Mouse (Mus musculus): ENCODE measurements around the gene Dhx57. TPM values are rescaled to one million over a fixed set of nuclear protein-coding genes. Genes with fewer than 3 reads are reported as not detected.
"Not testable (repeated sequence)": the region's sequence is repeated elsewhere in the genome, so short reads cannot be mapped to it uniquely, and the experiment has no call there.

Dhx57 gene
- polyA plus RNA-seq, 1 experiment from 2014 or later = 23.3 TPM

- no peaks in the 10 kb centered on the region for H3K27me3 ChIP-seq (ENCODE audit: control insufficient read depth, insufficient read depth, low read length)
- H3K27ac ChIP-seq (ENCODE audit: low read depth, low read length) = no peak overlapping the region
- H3K4me1 ChIP-seq (replicated peaks; ENCODE audit: control insufficient read depth, insufficient read depth, low read length) = no peaks in the 10 kb centered on the region
- WGBS = 11% methylated on average over 9 of the region's 9 CpGs
- ATAC-seq (ENCODE audit: low FRiP score) (peak; percentile 34), DNase-seq (ENCODE audit: low spot score) (no peak)
- H3K9ac ChIP-seq (ENCODE audit: low read depth, low read length) = peak overlapping the region; percentile 35
- H3K9me3 ChIP-seq (ENCODE audit: control insufficient read depth, low read length) = no peaks in the 10 kb centered on the region
- no peaks in the 10 kb centered on the region for H3K36me3 ChIP-seq (ENCODE audit: control insufficient read depth, insufficient read depth, low read length)
- H3K4me2 ChIP-seq (replicated peaks; ENCODE audit: low read depth, low read length) = peak overlapping the region; percentile 46
- peak overlapping the region; percentile 49 for H3K4me3 ChIP-seq (ENCODE audit: low read depth, low read length)
Measured at GRCm38 (mm10) chr17:80223829-80224228, 66.4 kb downstream of the Dhx57 start.

- Histone ChIP-seq H3K27me3 (ENCODE audit: control insufficient read depth, insufficient read depth, low read length) (no peaks in the 10 kb centered on the region), H3K27ac (ENCODE audit: low read depth, low read length) (no peak overlapping the region), H3K36me3 (ENCODE audit: control insufficient read depth, insufficient read depth, low read length) (no peaks in the 10 kb centered on the region), H3K4me2 (replicated peaks; ENCODE audit: low read depth, low read length) (no peak overlapping the region), H3K4me1 (replicated peaks; ENCODE audit: control insufficient read depth, insufficient read depth, low read length) (no peaks in the 10 kb centered on the region), H3K9me3 (ENCODE audit: control insufficient read depth, low read length) (no peaks in the 10 kb centered on the region), H3K9ac (ENCODE audit: low read depth, low read length) (no peak overlapping the region), H3K4me3 (ENCODE audit: low read depth, low read length) (no peak overlapping the region)
- DNase-seq (ENCODE audit: low spot score) (no peak), ATAC-seq (ENCODE audit: low FRiP score) (no peak)
- 78% methylated on average over 3 of the region's 3 CpGs for whole genome bisulfite sequencing
Measured at GRCm38 (mm10) chr17:80221890-80222628, 68.2 kb downstream of the Dhx57 start.

GRCm38 (mm10) chr17:80221202-80221601 is 69.1 kb downstream of the Dhx57 start:
- Histone ChIP-seq H3K4me1 (replicated peaks; ENCODE audit: control insufficient read depth, insufficient read depth, low read length) (no peaks in the 10 kb centered on the region), H3K9ac (ENCODE audit: low read depth, low read length) (no peak overlapping the region), H3K36me3 (ENCODE audit: control insufficient read depth, insufficient read depth, low read length) (no peaks in the 10 kb centered on the region), H3K27me3 (ENCODE audit: control insufficient read depth, insufficient read depth, low read length) (no peaks in the 10 kb centered on the region), H3K4me2 (replicated peaks; ENCODE audit: low read depth, low read length) (no peak overlapping the region), H3K4me3 (ENCODE audit: low read depth, low read length) (no peak overlapping the region), H3K27ac (ENCODE audit: low read depth, low read length) (no peak overlapping the region), H3K9me3 (ENCODE audit: control insufficient read depth, low read length) (no peaks in the 10 kb centered on the region)
- no peak for ATAC-seq (ENCODE audit: low FRiP score)
- WGBS = 67% methylated on average over 9 of the region's 9 CpGs
- no peak for DNase-seq (ENCODE audit: low spot score)

- Histone ChIP-seq H3K9ac (ENCODE audit: low read depth, low read length) (no peak overlapping the region), H3K4me3 (ENCODE audit: low read depth, low read length) (no peak overlapping the region), H3K4me2 (replicated peaks; ENCODE audit: low read depth, low read length) (no peak overlapping the region), H3K4me1 (replicated peaks; ENCODE audit: control insufficient read depth, insufficient read depth, low read length) (no peaks in the 10 kb centered on the region), H3K36me3 (ENCODE audit: control insufficient read depth, insufficient read depth, low read length) (no peaks in the 10 kb centered on the region), H3K9me3 (ENCODE audit: control insufficient read depth, low read length) (no peaks in the 10 kb centered on the region), H3K27me3 (ENCODE audit: control insufficient read depth, insufficient read depth, low read length) (no peaks in the 10 kb centered on the region), H3K27ac (ENCODE audit: low read depth, low read length) (no peak overlapping the region)
- 67% methylated on average over 2 of the region's 2 CpGs for WGBS
- ATAC-seq (ENCODE audit: low FRiP score) (no peak), DNase-seq (ENCODE audit: low spot score) (no peak)
Measured at GRCm38 (mm10) chr17:80220131-80220530, 70.1 kb downstream of the Dhx57 start.

- H3K4me3 ChIP-seq (ENCODE audit: low read depth, low read length); H3K9ac ChIP-seq (ENCODE audit: low read depth, low read length); ATAC-seq (ENCODE audit: low FRiP score); H3K4me1 ChIP-seq (replicated peaks; ENCODE audit: control insufficient read depth, insufficient read depth, low read length); DNase-seq (ENCODE audit: low spot score); H3K4me2 ChIP-seq (replicated peaks; ENCODE audit: low read depth, low read length); H3K36me3 ChIP-seq (ENCODE audit: control insufficient read depth, insufficient read depth, low read length); H3K27ac ChIP-seq (ENCODE audit: low read depth, low read length); H3K27me3 ChIP-seq (ENCODE audit: control insufficient read depth, insufficient read depth, low read length); H3K9me3 ChIP-seq (ENCODE audit: control insufficient read depth, low read length): not testable (repeated sequence)
- WGBS = 94% methylated on average over 4 of the region's 4 CpGs
Measured at GRCm38 (mm10) chr17:80213998-80214397, 76.3 kb downstream of the Dhx57 start.

GRCm38 (mm10) chr17:80206671-80207581 is 83.3 kb downstream of the Dhx57 start, which contains the start of the genes Srsf7 and Ttc39d:
Srsf7 (minus strand) TSS chr17:80207307.
Ttc39d (plus strand) TSS chr17:80207460.
- no peaks in the 10 kb centered on the region for H3K27me3 ChIP-seq (ENCODE audit: control insufficient read depth, insufficient read depth, low read length)
- no peaks in the 10 kb centered on the region for H3K9me3 ChIP-seq (ENCODE audit: control insufficient read depth, low read length)
- H3K4me2 ChIP-seq (replicated peaks; ENCODE audit: low read depth, low read length) = peak within 1 kb of the TSS; percentile 67
- H3K9ac ChIP-seq (ENCODE audit: low read depth, low read length) = peak within 1 kb of the TSS; percentile 99
- H3K27ac ChIP-seq (ENCODE audit: low read depth, low read length) = peak within 1 kb of the TSS; percentile 99
- peak; percentile 92 for ATAC-seq (ENCODE audit: low FRiP score)
- H3K4me3 ChIP-seq (ENCODE audit: low read depth, low read length) = peak within 1 kb of the TSS; percentile 97
- peak; percentile 99 for DNase-seq (ENCODE audit: low spot score)
- no peaks in the 10 kb centered on the region for H3K4me1 ChIP-seq (replicated peaks; ENCODE audit: control insufficient read depth, insufficient read depth, low read length)
- peaks cover 13% of the 10 kb centered on the region for H3K36me3 ChIP-seq (ENCODE audit: control insufficient read depth, insufficient read depth, low read length)
- 2% methylated on average over 90 of the region's 95 CpGs for WGBS

- 1% methylated on average over 36 of the region's 36 CpGs for WGBS
- H3K9ac ChIP-seq (ENCODE audit: low read depth, low read length) = peak overlapping the region; percentile 99
- no peaks in the 10 kb centered on the region for H3K4me1 ChIP-seq (replicated peaks; ENCODE audit: control insufficient read depth, insufficient read depth, low read length)
- peak overlapping the region; percentile 97 for H3K4me3 ChIP-seq (ENCODE audit: low read depth, low read length)
- DNase-seq (ENCODE audit: low spot score) (peak; percentile 75), ATAC-seq (ENCODE audit: low FRiP score) (peak; percentile 68)
- no peaks in the 10 kb centered on the region for H3K9me3 ChIP-seq (ENCODE audit: control insufficient read depth, low read length)
- H3K4me2 ChIP-seq (replicated peaks; ENCODE audit: low read depth, low read length) = peak overlapping the region; percentile 67
- peak overlapping the region; percentile 99 for H3K27ac ChIP-seq (ENCODE audit: low read depth, low read length)
- H3K27me3 ChIP-seq (ENCODE audit: control insufficient read depth, insufficient read depth, low read length) = no peaks in the 10 kb centered on the region
- H3K36me3 ChIP-seq (ENCODE audit: control insufficient read depth, insufficient read depth, low read length) = peaks cover 13% of the 10 kb centered on the region
Measured at GRCm38 (mm10) chr17:80206301-80206670, 84.0 kb downstream of the Dhx57 start.

GRCm38 (mm10) chr17:80205657-80206056 is 84.6 kb downstream of the Dhx57 start:
- Histone ChIP-seq H3K4me2 (replicated peaks; ENCODE audit: low read depth, low read length) (peak overlapping the region; percentile 67), H3K9me3 (ENCODE audit: control insufficient read depth, low read length) (no peaks in the 10 kb centered on the region), H3K9ac (ENCODE audit: low read depth, low read length) (peak overlapping the region; percentile 99), H3K27ac (ENCODE audit: low read depth, low read length) (no peak overlapping the region), H3K4me1 (replicated peaks; ENCODE audit: control insufficient read depth, insufficient read depth, low read length) (no peaks in the 10 kb centered on the region), H3K36me3 (ENCODE audit: control insufficient read depth, insufficient read depth, low read length) (peaks cover 15% of the 10 kb centered on the region), H3K4me3 (ENCODE audit: low read depth, low read length) (peak overlapping the region; percentile 97), H3K27me3 (ENCODE audit: control insufficient read depth, insufficient read depth, low read length) (no peaks in the 10 kb centered on the region)
- ATAC-seq (ENCODE audit: low FRiP score) = no peak
- no peak for DNase-seq (ENCODE audit: low spot score)
- 36% methylated on average over 5 of the region's 5 CpGs for WGBS

Measured in hindbrain, embryonic 11.5 days (tissue).